Mouse (Mus musculus): ENCODE measurements around the gene Duxbl3.
"Not testable (repeated sequence)": the region's sequence is repeated elsewhere in the genome, so short reads cannot be mapped to it uniquely, and the experiment has no call there.

Gene Duxbl3

GRCm38 (mm10) chr14:26257756-26258617 lies at the start of gene Duxbl3:
Gene Duxbl3, plus strand, starts transcription at chr14:26257962.
- DNase-seq (ENCODE audit: low spot score in 2 of 2) = not testable (repeated sequence)

GRCm38 (mm10) chr14:26216233-26217000 lies 41.3 kb upstream of the Duxbl3 start:
- not testable (repeated sequence) for DNase-seq (ENCODE audit: low spot score in 2 of 2)

- DNase-seq (ENCODE audit: low spot score in 2 of 2) = not testable (repeated sequence)
These were observed 20.6 kb upstream of the Duxbl3 start for GRCm38 (mm10) chr14:26237183-26237582.

GRCm38 (mm10) chr14:26258729-26259128 lies 967 bp downstream of the Duxbl3 start:
- not testable (repeated sequence) for DNase-seq (ENCODE audit: low spot score in 2 of 2)

- DNase-seq (ENCODE audit: low spot score in 2 of 2) = not testable (repeated sequence)
These were observed 29.0 kb downstream of the Duxbl3 start for GRCm38 (mm10) chr14:26286737-26287136.

GRCm38 (mm10) chr14:26293859-26294258 lies 36.1 kb downstream of the Duxbl3 start:
- no peak for DNase-seq (ENCODE audit: low spot score in 2 of 2)

- no peak for DNase-seq (ENCODE audit: low spot score in 2 of 2)
These were observed 39.3 kb downstream of the Duxbl3 start for GRCm38 (mm10) chr14:26297055-26297454.

- no peak for DNase-seq (ENCODE audit: low spot score in 2 of 2)
These were observed 39.7 kb downstream of the Duxbl3 start for GRCm38 (mm10) chr14:26297484-26297883.

- no peak for DNase-seq (ENCODE audit: low spot score in 2 of 2)
These were observed 45.3 kb downstream of the Duxbl3 start for GRCm38 (mm10) chr14:26303111-26303510.

GRCm38 (mm10) chr14:26306032-26306431 lies 48.3 kb downstream of the Duxbl3 start:
- DNase-seq (ENCODE audit: low spot score in 2 of 2) = no peak

- no peak for DNase-seq (ENCODE audit: low spot score in 2 of 2)
These were observed 51.1 kb downstream of the Duxbl3 start for GRCm38 (mm10) chr14:26308813-26309212.

- DNase-seq (ENCODE audit: low spot score in 2 of 2) = no peak
These were observed 51.7 kb downstream of the Duxbl3 start for GRCm38 (mm10) chr14:26309511-26309910.

GRCm38 (mm10) chr14:26316246-26316730 lies 58.5 kb downstream of the Duxbl3 start:
- no peak for DNase-seq (ENCODE audit: low spot score in 2 of 2)
